Mouse (Mus musculus): Measurements from ENCODE around the gene Eif4a3. TPM values are rescaled to one million over a fixed set of nuclear protein-coding genes. Genes with fewer than 3 reads are reported as not detected.
A peak's percentile ranks its signal among the peaks of the same experiment; 100 is the strongest.

Gene Eif4a3
- 17.2 and 20.2 TPM in 2 replicates for polyA plus RNA-seq (2012)

DNA sequence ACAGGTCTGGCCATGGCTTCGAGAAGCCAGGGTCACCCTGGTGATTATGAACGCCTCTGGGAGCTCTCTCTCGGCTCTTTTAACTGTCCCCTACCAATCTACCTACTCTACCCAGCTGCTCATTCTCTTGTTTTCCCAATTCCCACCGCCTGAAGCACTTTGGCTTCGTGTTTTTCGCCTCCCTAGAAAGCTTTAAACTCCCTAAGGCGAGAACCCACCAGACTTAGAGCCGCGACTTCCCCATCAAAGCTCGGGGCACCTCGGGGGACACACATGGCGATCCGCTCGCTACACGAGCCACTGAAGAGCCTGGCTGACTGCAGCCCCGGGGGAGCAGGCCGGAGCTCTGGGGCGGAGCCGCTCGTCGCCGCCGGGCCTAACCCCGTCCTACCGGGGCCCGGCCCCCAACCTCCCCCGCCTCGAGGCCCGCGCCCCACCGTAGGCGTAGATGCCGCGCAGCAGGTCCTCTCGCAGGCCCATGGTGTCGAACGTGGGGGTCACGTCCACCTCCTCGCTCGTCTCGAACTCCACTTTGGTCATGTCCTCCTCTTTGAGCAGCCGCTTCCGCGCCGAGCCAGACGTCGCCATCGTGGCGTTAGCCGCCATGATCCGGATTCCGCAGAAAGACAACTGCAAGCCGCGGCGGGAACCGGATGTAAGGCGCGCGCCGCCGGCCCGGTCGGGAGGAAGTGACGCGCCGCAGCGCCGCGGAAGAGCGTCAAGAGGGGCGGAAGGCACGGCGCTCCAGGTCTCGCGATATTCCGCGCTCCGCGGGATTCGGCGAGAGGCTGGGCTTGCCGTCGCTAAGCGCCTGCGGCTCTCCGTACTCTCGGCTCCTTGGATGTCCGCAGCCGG is at the start of gene Eif4a3:
Gene Eif4a3 (minus strand): TSS at position 699 of the 855 bp plus-strand sequence.
- peaks cover 26% of the 10 kb centered on the region for H3K27me3 ChIP-seq (ENCODE audit: control insufficient read depth)
- H3K4me3 ChIP-seq (replicated peaks) = peak within 1 kb of the TSS; percentile 73
- TF ChIP-seq TAL1 (IDR thresholded peaks at IDR 0.05; ENCODE audit: low read length) (no peak), GATA1 (IDR thresholded peaks at IDR 0.05; ENCODE audit: low read length) (no peak)
- no peaks in the 10 kb centered on the region for H3K9me3 ChIP-seq (ENCODE audit: control insufficient read depth, low read length)
- peaks cover 37% of the 10 kb centered on the region for H3K36me3 ChIP-seq (ENCODE audit: control insufficient read depth)
- H3K4me1 ChIP-seq (ENCODE audit: control insufficient read depth) = peaks cover 27% of the 10 kb centered on the region

DNA sequence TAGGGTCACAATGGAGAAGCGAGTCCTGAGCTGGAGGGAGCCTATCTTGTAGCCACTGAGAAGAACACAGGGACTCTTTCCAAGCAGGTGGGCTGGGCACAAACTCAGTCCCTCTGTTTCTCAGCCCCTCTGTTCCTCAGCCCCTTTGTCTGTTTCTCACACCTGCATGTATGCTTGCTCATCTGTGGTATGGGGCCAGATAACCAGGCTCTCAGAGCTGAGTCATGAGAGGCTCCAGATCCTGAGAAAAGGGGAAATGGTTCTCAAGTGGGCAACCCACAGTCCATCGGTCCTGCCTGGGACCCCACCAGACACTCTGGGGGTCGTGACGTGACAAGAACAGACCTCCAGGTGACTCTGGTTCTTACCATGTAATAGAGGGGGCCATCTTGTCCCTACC is 47.2 kb upstream of the Eif4a3 start:
- peaks cover 7% of the 10 kb centered on the region for H3K36me3 ChIP-seq (ENCODE audit: control insufficient read depth)
- no peak for TF ChIP-seq TAL1 (IDR thresholded peaks at IDR 0.05; ENCODE audit: low read length)
- no peak for TF ChIP-seq GATA1 (IDR thresholded peaks at IDR 0.05; ENCODE audit: low read length)
- H3K27me3 ChIP-seq (ENCODE audit: control insufficient read depth) = no peaks in the 10 kb centered on the region
- peaks cover 4% of the 10 kb centered on the region; the same call in 1 of the 2 replicates for H3K4me1 ChIP-seq (ENCODE audit: control insufficient read depth)
- no peaks in the 10 kb centered on the region for H3K9me3 ChIP-seq (ENCODE audit: control insufficient read depth, low read length)
- H3K4me3 ChIP-seq (replicated peaks) = no peak overlapping the region

DNA sequence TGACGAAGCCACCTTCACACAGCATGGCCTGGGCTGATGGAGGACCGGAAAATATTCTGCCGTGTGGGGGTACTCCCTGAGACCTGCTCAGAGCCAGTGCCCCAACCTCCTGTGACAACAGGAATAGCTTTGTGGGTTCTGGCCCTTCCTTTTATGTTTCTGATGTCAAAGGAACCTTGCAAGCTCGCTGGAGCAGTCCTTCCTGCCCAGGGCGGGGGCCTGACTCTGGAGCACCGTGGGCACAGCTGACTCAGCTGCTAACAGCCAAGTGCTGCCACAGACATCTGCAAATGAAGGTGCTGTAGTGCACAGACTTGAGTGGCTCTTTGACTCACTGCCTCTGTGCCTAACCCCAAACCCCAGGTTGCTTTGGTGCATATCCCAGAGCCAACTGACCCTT is 45.0 kb upstream of the Eif4a3 start:
- TF ChIP-seq GATA1 (IDR thresholded peaks at IDR 0.05; ENCODE audit: low read length) (no peak), TAL1 (IDR thresholded peaks at IDR 0.05; ENCODE audit: low read length) (no peak)
- Histone ChIP-seq H3K4me1 (ENCODE audit: control insufficient read depth) (peaks cover 4% of the 10 kb centered on the region; the same call in 1 of the 2 replicates), H3K27me3 (ENCODE audit: control insufficient read depth) (no peaks in the 10 kb centered on the region), H3K36me3 (ENCODE audit: control insufficient read depth) (peaks cover 7% of the 10 kb centered on the region), H3K4me3 (replicated peaks) (no peak overlapping the region), H3K9me3 (ENCODE audit: control insufficient read depth, low read length) (no peaks in the 10 kb centered on the region)

DNA sequence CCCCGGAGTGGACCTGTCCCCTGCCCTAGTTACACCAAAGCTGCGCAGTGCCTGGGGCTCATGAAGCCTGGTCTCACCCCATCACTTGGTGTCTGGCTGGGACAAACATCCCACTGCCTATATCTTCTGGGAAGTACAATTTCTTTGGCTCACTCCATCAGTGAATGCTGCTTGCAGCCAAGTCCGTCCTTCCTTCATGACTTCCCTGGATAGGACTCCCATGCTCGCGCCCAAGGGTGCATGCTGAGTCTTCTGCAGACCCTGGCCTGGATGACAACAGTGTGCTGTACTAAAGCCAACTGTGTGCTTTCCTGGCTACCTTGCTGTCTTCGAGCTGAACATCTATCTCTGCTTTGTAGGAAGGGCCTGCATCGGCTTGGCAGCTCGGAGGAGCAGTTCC is 44.3 kb upstream of the Eif4a3 start:
- no peak for TF ChIP-seq TAL1 (IDR thresholded peaks at IDR 0.05; ENCODE audit: low read length)
- TF ChIP-seq GATA1 (IDR thresholded peaks at IDR 0.05; ENCODE audit: low read length) = no peak
- H3K4me3 ChIP-seq (replicated peaks) = no peak overlapping the region
- no peaks in the 10 kb centered on the region for H3K27me3 ChIP-seq (ENCODE audit: control insufficient read depth)
- no peaks in the 10 kb centered on the region for H3K9me3 ChIP-seq (ENCODE audit: control insufficient read depth, low read length)
- peaks cover 7% of the 10 kb centered on the region for H3K36me3 ChIP-seq (ENCODE audit: control insufficient read depth)
- peaks cover 4% of the 10 kb centered on the region; the same call in 1 of the 2 replicates for H3K4me1 ChIP-seq (ENCODE audit: control insufficient read depth)

DNA sequence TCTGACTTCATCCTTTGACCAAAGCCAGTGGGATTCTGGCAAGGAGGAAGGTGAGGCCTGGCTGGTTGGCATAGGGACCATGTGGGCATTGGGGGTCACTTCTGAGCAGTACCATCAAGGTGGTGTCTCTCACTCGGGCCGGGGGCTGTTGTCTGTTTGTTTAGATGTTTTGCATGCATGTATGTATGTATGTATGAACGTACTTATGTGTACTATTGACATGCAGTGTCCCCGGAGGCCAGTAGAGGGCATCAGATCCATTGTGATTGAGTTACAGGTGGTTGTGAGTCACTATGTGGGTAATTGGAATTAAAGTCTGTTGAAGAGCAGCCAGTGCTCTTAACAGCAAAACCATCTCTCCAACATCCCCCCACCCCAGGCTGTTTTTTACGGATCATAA is 39.7 kb upstream of the Eif4a3 start:
- H3K36me3 ChIP-seq (ENCODE audit: control insufficient read depth) = no peaks in the 10 kb centered on the region
- no peak overlapping the region for H3K4me3 ChIP-seq (replicated peaks)
- no peaks in the 10 kb centered on the region for H3K27me3 ChIP-seq (ENCODE audit: control insufficient read depth)
- no peaks in the 10 kb centered on the region for H3K4me1 ChIP-seq (ENCODE audit: control insufficient read depth)
- no peaks in the 10 kb centered on the region for H3K9me3 ChIP-seq (ENCODE audit: control insufficient read depth, low read length)
- TF ChIP-seq TAL1 (IDR thresholded peaks at IDR 0.05; ENCODE audit: low read length) (no peak), GATA1 (IDR thresholded peaks at IDR 0.05; ENCODE audit: low read length) (no peak)

DNA sequence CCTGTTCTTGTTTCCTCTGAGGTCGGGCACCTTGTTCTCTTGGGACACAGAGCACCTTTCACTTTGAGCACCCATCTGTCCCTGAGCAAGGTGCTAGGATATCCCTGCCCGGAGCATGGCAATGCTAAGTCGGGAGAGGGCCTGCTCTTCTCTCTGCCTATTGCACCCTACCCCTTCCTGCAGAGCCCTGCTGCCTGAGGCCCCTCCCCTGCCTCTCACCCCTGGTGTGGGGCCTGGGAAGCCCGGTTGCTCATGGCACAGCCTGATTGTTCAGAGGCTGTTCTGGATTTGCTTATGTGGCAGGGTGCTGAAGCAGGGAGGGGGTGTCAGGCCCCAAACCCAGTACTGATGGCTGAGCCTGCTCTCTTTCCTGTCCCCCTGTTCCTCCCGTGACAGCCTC is 39.3 kb upstream of the Eif4a3 start:
- no peaks in the 10 kb centered on the region for H3K4me1 ChIP-seq (ENCODE audit: control insufficient read depth)
- H3K9me3 ChIP-seq (ENCODE audit: control insufficient read depth, low read length) = no peaks in the 10 kb centered on the region
- no peaks in the 10 kb centered on the region for H3K27me3 ChIP-seq (ENCODE audit: control insufficient read depth)
- no peak for TF ChIP-seq GATA1 (IDR thresholded peaks at IDR 0.05; ENCODE audit: low read length)
- no peak for TF ChIP-seq TAL1 (IDR thresholded peaks at IDR 0.05; ENCODE audit: low read length)
- no peak overlapping the region for H3K4me3 ChIP-seq (replicated peaks)
- H3K36me3 ChIP-seq (ENCODE audit: control insufficient read depth) = no peaks in the 10 kb centered on the region

DNA sequence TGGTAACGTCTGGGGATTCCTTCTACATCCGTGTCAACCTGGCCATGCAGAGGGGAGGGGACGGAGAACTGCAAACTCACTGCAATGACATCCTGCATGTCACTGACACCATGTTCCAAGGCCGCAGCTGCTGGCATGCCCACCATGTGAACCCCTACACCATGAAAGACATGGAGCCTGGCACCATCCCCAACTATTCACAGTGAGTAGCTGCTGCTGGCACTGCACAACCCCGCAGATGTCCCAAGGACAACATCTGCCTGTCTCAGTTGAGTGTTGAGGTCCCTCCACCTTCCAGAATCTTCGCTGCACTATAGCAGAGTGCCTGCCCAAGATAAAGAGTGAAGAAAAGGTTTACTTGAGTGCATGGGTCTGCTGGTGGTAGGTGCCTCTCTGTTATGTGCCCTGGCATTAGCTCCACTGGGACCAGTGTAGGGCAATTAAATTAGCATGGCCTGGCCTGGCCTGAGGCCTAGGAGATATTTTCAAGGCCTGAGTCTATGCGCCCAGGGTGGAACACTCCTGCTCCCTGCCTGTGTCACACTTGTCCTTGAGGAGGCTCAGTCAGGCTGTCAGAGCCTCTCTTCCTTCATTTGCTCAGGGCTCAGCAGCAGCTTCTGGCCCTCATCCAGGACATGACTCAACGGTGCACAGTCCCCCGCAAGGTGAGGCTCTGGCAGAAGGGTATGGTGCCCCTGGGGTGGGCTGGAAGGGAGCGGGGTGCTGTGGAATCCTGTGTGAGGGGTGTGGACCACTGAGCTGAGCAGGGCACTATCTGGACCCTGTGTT is 38.6 kb upstream of the Eif4a3 start:
- H3K4me3 ChIP-seq (replicated peaks) = no peak overlapping the region
- H3K9me3 ChIP-seq (ENCODE audit: control insufficient read depth, low read length) = no peaks in the 10 kb centered on the region
- TF ChIP-seq GATA1 (IDR thresholded peaks at IDR 0.05; ENCODE audit: low read length) (no peak), TAL1 (IDR thresholded peaks at IDR 0.05; ENCODE audit: low read length) (no peak)
- H3K27me3 ChIP-seq (ENCODE audit: control insufficient read depth) = no peaks in the 10 kb centered on the region
- no peaks in the 10 kb centered on the region for H3K36me3 ChIP-seq (ENCODE audit: control insufficient read depth)
- H3K4me1 ChIP-seq (ENCODE audit: control insufficient read depth) = no peaks in the 10 kb centered on the region

DNA sequence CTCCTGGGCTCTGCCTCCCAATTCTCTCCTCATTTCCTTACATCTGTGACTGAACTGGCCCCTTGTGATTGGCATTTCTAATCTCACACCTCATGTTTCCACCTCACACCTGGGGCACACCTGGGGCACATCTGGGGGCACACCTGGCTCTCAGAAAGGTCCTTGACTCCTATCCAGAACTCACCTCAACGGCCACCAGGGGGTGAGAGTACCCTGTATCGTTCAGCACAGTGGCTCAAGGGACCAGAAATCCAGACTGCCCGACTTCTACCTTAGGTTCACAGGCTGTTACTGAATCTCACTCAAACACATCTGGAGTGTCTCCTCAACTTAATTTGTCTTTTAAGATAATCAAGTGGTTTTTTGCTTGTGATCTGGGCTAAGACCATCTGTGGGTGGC is 32.1 kb upstream of the Eif4a3 start:
- H3K4me3 ChIP-seq (replicated peaks) = no peak overlapping the region
- H3K9me3 ChIP-seq (ENCODE audit: control insufficient read depth, low read length) = no peaks in the 10 kb centered on the region
- no peaks in the 10 kb centered on the region for H3K36me3 ChIP-seq (ENCODE audit: control insufficient read depth)
- TF ChIP-seq GATA1 (IDR thresholded peaks at IDR 0.05; ENCODE audit: low read length) (no peak), TAL1 (IDR thresholded peaks at IDR 0.05; ENCODE audit: low read length) (no peak)
- H3K27me3 ChIP-seq (ENCODE audit: control insufficient read depth) = 0 out of 2 replicates have a peak, but pooled peaks cover 4% of the 10 kb centered on the region
- H3K4me1 ChIP-seq (ENCODE audit: control insufficient read depth) = no peaks in the 10 kb centered on the region

DNA sequence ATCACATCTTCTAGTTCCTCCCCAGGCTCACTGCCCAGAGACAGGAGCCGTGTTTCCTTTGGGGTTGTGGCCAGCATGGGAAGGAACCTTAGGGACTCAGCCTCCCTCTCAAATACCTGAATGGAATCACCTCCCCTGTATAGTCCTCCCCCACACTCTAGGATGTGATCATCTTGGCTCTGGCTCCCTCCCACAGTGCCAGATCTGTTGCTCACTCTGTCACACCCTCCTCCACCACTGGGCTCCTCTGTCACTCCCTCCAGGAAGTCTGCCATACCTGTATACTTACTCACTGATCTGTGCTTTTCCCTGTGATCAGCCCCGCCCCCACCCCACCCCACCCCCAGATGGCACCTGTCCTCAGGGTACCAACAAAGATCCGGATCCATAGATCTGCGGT is 30.7 kb upstream of the Eif4a3 start:
- Histone ChIP-seq H3K36me3 (ENCODE audit: control insufficient read depth) (no peaks in the 10 kb centered on the region), H3K27me3 (ENCODE audit: control insufficient read depth) (0 out of 2 replicates have a peak, but pooled peaks cover 4% of the 10 kb centered on the region)

More for the DNA sequence above, 30.7 kb upstream of the Eif4a3 start:
- Histone ChIP-seq H3K4me1 (ENCODE audit: control insufficient read depth) (no peaks in the 10 kb centered on the region), H3K9me3 (ENCODE audit: control insufficient read depth, low read length) (no peaks in the 10 kb centered on the region), H3K4me3 (replicated peaks) (no peak overlapping the region)
- TF ChIP-seq GATA1 (IDR thresholded peaks at IDR 0.05; ENCODE audit: low read length) (no peak), TAL1 (IDR thresholded peaks at IDR 0.05; ENCODE audit: low read length) (no peak)
